Mouse (Mus musculus): ENCODE measurements at regions not wholly inside any gene's neighbourhood (a gene's known extent, or its start where the extent isn't known, plus 50 kb on each side); places are given as distances from the start of the nearest gene placed in this dataset.
"Not testable (repeated sequence)": the region's sequence is repeated elsewhere in the genome, so short reads cannot be mapped to it uniquely, and the experiment has no call there.

- DNase-seq: not testable (repeated sequence)
These were observed 207.6 kb downstream of the Snurf start for GRCm38 (mm10) chr7:59797212-59797611.

- DNase-seq: not testable (repeated sequence)
These were observed 235.1 kb downstream of the Snurf start for GRCm38 (mm10) chr7:59769749-59770148.

GRCm38 (mm10) chr7:59768641-59769040 is 236.2 kb downstream of the Snurf start:
- peak; percentile 1 for DNase-seq

GRCm38 (mm10) chr7:59767325-59767724 is 237.5 kb downstream of the Snurf start:
- DNase-seq: peak; percentile 0

All from right cerebral cortex, adult 18-20 months (tissue).